Mouse (Mus musculus) fat pad, adult 2 months (tissue): Measurements from ENCODE around the gene Pde6h.

Source experiments
- DNase-seq: peaks from one replicate; pipeline ENCODE4 v3.0.0-alpha.2; 2011; ENCODE audit warnings: low read depth, low spot score; ENCODE audit errors: extremely low read depth

Gene Pde6h

GRCm38 (mm10) chr6:136910247-136910890 lies 13.3 kb upstream of the Pde6h start:
- DNase-seq, result no peak

- DNase-seq, result no peak
Observed at GRCm38 (mm10) chr6:136912751-136913265, 10.8 kb upstream of the Pde6h start.

DNA sequence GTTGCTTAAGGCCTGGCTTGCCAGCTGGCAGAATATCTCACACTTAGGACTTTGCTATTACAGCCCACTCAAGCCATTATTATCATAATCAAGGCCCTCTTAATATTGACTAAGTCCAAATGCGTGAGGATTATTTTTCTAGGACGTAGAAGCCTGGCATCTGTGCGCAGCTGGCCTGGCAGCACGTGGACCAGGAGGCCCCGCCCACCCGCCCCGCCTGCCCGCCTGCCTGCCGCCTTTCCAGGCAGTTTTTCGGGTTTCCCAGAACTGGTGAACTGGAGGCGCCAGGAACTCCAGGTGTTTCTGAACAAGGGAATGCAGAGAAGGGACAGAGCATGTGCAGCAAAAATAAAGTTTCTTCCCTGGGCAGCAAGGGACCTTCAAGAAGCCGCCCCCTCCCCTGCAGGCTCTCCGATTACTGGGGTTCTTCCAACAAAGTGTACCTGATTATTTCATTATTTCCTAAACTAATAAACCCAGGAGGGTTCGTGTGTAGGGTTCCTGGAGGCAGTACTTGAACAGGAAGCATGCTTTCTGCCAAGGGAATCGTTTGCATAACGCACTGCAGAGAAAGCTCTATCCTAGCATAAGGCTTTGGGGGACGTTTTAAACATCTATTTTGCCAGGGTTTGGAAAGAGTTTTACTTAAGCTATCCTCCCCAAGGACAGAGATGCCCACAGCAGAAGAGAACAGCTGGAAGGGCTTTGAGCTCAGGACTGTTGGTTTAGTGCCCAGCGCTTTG lies 10.1 kb upstream of the Pde6h start:
- peak; percentile 45 for DNase-seq

GRCm38 (mm10) chr6:136914234-136914633 lies 9.4 kb upstream of the Pde6h start:
- DNase-seq, result no peak

GRCm38 (mm10) chr6:136915721-136916395 lies 7.8 kb upstream of the Pde6h start:
- DNase-seq, result no peak

DNA sequence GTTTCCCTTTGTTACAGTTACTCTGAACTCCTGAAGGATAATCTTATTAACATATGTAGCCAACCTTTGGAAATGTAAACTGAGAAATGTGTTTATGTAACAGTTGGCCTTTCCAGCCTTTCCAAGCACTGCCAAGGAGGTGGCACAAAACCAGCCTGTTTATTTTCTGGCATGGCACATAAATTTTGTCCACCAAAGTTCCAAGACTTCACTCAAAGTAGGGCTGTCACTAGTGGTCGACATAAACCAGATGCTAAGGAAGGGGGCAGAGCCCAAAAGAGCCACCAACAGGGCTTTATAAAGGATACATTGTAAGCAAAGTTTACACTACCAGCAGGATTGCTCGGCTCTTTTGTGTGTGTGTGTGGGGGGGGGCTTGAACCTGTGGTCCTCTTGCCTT lies 5.7 kb upstream of the Pde6h start:
- DNase-seq, result no peak

DNA sequence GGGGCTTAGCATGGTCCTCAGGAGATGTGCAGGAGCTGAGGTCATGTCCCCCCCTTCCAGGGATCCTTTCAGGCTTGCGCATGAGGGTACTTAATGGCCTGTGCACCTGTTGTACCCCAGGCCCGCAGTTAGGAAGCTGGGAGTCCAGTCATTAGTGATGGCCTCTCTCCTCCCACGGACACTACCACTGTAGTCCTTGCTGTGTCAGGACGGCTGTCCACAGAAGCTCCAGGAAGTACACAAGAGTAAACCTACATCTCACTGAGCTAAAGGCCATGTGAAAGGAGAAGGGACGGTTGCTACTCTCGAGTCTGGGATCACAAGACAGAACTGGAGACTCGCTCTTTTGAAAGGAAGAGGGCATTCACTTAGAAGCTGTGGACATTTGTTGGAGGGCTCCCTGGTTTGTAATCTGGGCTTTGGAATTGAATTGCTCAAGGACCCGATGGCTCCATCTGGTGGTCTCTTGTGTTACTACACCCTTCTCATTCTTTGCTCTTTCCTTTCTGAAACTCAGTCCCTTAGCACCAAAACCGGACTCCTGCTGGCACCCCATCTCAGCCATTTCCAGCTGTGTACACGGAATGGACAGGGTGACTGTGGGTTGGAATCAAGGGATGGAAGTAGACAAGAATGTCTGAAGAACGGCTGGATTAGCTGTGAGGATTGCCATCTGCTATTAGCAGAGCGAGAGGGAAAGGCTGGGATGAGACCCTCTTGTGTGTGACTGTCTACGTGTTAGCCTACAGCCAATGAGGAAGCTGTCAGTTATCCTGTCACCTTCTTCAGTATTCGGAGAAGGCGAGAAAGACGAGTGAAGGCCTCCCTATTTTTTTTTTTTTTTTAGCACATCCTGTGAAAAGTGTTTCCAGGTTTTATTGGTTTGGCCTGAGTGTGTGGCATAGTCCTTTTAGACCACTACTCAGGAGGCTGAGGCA lies 3.0 kb upstream of the Pde6h start:
- no peak for DNase-seq

- DNase-seq, result no peak
Observed at GRCm38 (mm10) chr6:136921601-136922000, 2.0 kb upstream of the Pde6h start.

DNA sequence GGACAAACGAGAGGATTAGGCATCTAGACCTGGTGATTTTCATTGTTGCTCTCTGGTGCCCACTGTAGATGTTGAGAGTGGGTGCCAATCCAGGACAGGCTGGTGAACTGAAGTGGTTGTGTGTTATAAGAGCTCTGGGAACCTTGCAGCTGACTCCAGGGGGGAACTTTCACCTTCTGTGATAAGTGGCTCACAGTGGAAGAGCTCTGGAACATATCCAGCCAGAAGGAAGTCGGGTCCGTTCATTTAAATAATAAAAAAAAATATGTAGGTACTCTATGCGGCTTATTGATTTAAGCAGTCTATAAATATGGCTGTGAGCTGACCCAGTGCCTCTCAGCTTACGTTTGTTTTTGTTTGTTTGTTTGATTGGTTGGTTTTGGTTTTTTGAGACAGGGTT lies 1.6 kb upstream of the Pde6h start, which contains the start of gene Erp27:
Gene Erp27, minus strand, starts transcription at position 101 of the 400 bp plus-strand sequence.
- no peak for DNase-seq

DNA sequence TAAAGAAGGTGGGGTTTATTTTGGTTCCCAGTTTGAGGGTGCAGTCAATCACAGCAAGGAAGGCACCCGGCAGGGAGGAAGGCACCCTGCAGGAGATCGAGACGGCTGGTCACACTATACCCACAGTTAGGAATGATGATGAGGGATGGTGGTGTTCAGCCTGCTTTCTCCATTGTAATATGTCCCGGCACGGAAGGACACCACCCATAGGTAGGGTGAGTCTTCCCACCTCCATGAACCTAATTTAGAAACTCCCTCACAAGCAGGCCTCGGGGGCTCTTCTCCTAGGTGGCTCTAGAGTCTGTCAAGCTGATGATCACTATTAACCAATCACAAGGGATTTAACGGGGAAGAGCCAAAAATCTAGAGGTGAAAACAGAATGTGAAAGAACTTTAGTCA lies 761 bp upstream of the Pde6h start:
- no peak for DNase-seq

DNA sequence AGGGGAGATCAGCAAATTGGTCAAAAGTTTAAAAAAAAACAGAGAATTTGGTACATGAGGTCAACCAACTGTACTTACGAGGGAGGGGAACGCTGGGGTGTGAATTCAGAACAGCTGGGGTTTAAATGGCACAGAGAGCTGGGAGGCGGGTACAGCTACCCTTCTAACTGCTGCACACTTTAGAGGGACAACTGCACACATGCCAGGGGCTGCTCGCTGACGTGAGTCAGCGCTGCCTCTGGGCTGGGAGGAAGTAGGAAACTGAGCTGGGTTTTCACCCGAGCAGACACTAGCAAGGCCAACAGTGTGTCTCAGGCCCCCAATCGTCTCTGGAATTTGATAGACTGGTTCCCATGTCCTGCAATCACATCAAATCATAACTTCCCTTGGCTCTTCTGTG lies 1.4 kb downstream of the Pde6h start:
- no peak for DNase-seq

GRCm38 (mm10) chr6:136927626-136928025 lies 4.0 kb downstream of the Pde6h start:
- no peak for DNase-seq

DNA sequence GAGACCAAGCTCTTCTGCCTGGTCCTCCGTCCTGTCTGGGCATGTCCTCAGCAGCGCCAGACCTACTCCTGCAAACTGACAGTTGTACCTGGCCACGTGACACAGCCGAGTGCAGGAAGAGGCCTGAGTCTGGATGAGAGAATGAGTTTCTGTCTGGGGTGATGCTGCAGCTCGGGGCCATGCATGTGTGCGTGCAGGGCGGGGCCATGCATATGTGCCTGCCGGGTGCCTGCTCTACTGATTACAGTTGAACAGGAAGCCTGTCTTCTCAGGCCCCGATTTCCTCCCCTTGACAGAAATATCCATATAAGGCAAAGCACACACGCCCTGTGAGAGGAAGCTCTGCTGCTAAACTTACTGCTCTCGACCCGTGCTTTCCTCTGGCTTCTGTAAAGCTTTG lies 7.0 kb downstream of the Pde6h start:
- no peak for DNase-seq

GRCm38 (mm10) chr6:136931246-136931645 lies 7.6 kb downstream of the Pde6h start:
- DNase-seq, result no peak

- DNase-seq, result no peak
Observed at GRCm38 (mm10) chr6:136934068-136934467, 10.4 kb downstream of the Pde6h start.

GRCm38 (mm10) chr6:136935233-136935632 lies 11.6 kb downstream of the Pde6h start:
- DNase-seq, result no peak

- no peak for DNase-seq
Observed at GRCm38 (mm10) chr6:136936361-136936760, 12.7 kb downstream of the Pde6h start.

- DNase-seq, result no peak
Observed at GRCm38 (mm10) chr6:136937117-136937516, 13.5 kb downstream of the Pde6h start.

- DNase-seq, result no peak
Observed at GRCm38 (mm10) chr6:136938331-136939126, 14.9 kb downstream of the Pde6h start.
